Mouse (Mus musculus) left cerebral cortex, adult 8-10 months (tissue): ENCODE results near the gene Izumo2. TPM values are rescaled to one million over a fixed set of nuclear protein-coding genes. Genes with fewer than 3 reads are reported as not detected.
"Not testable (repeated sequence)": the region's sequence is repeated elsewhere in the genome, so short reads cannot be mapped to it uniquely, and the experiment has no call there.

ENCODE experiments used
- DNase-seq, 2 experiments: peaks; one replicate each; pipeline ENCODE4 v3.0.0; 2022; ENCODE audit warnings: low spot score in 2 of 2
- total RNA-seq, 4 experiments: library from RNA; stranded (reverse); gene quantifications; 2 replicates each; pipeline ENCODE4 v1.2.4; 2022

Izumo2 gene
- total RNA-seq, 4 experiments from 2014 or later, result not detected

GRCm38 (mm10) chr7:44697980-44698379, 10.6 kb upstream of the Izumo2 start:
- no peak for DNase-seq

- no peak for DNase-seq
These were observed 6.6 kb upstream of the Izumo2 start for GRCm38 (mm10) chr7:44701921-44702320.

- no peak for DNase-seq
These were observed 5.6 kb upstream of the Izumo2 start for GRCm38 (mm10) chr7:44702985-44703384.

- peak in 1 of 2 experiments; percentile 17 for DNase-seq
These were observed 4.2 kb upstream of the Izumo2 start for GRCm38 (mm10) chr7:44704363-44704762.

GRCm38 (mm10) chr7:44705086-44705485, 3.5 kb upstream of the Izumo2 start:
- no peak for DNase-seq

GRCm38 (mm10) chr7:44706322-44706721, 2.2 kb upstream of the Izumo2 start:
- no peak for DNase-seq

GRCm38 (mm10) chr7:44707169-44707675, 1.3 kb upstream of the Izumo2 start:
- DNase-seq, result no peak

- not testable (repeated sequence) for DNase-seq
These were observed 449 bp upstream of the Izumo2 start for GRCm38 (mm10) chr7:44708093-44708492.

GRCm38 (mm10) chr7:44709881-44710280, 1.3 kb downstream of the Izumo2 start:
- DNase-seq, result no peak

GRCm38 (mm10) chr7:44722058-44722457, 13.5 kb downstream of the Izumo2 start:
- DNase-seq, result no peak

GRCm38 (mm10) chr7:44724316-44724715, 15.8 kb downstream of the Izumo2 start:
- DNase-seq, result no peak

- peak in 1 of 2 experiments; percentile 18 for DNase-seq
These were observed 17.8 kb downstream of the Izumo2 start for GRCm38 (mm10) chr7:44726343-44726742.

GRCm38 (mm10) chr7:44727151-44727550, 18.6 kb downstream of the Izumo2 start:
- no peak for DNase-seq

GRCm38 (mm10) chr7:44728082-44728975, 19.8 kb downstream of the Izumo2 start:
- no peak for DNase-seq

- no peak for DNase-seq
These were observed 25.2 kb downstream of the Izumo2 start for GRCm38 (mm10) chr7:44733723-44734122.

GRCm38 (mm10) chr7:44741361-44741760, 32.8 kb downstream of the Izumo2 start:
- DNase-seq, result no peak

GRCm38 (mm10) chr7:44744270-44744669, 35.7 kb downstream of the Izumo2 start:
- DNase-seq, result no peak

GRCm38 (mm10) chr7:44745076-44745475, 36.5 kb downstream of the Izumo2 start:
- peak; percentile 32 to 56 for DNase-seq

- no peak for DNase-seq
These were observed 38.6 kb downstream of the Izumo2 start for GRCm38 (mm10) chr7:44747115-44747514.

- DNase-seq, result peak; percentile 83 to 95
These were observed 39.8 kb downstream of the Izumo2 start, which contains the start of gene Vrk3 for GRCm38 (mm10) chr7:44748101-44749044. Gene Vrk3, plus strand, starts transcription at chr7:44748413.

GRCm38 (mm10) chr7:44750950-44751349, 42.4 kb downstream of the Izumo2 start, which contains the start of gene Zfp473:
Gene Zfp473, minus strand, starts transcription at chr7:44751050.
- DNase-seq, result not testable (repeated sequence)
